Mouse (Mus musculus) liver, embryonic 14.5 days (tissue): ENCODE results near the gene Nlgn2.

Source experiments
- CTCF ChIP-seq: IDR thresholded peaks from 2 replicates; pipeline ENCODE4 v1.5.1; 2016; ENCODE audit warnings: antibody characterized with exemption, low read depth, control low read depth
- EP300 ChIP-seq: IDR thresholded peaks from 2 replicates; pipeline ENCODE4 v1.6.1; 2016; ENCODE audit warnings: antibody characterized with exemption, low read depth

DNA sequence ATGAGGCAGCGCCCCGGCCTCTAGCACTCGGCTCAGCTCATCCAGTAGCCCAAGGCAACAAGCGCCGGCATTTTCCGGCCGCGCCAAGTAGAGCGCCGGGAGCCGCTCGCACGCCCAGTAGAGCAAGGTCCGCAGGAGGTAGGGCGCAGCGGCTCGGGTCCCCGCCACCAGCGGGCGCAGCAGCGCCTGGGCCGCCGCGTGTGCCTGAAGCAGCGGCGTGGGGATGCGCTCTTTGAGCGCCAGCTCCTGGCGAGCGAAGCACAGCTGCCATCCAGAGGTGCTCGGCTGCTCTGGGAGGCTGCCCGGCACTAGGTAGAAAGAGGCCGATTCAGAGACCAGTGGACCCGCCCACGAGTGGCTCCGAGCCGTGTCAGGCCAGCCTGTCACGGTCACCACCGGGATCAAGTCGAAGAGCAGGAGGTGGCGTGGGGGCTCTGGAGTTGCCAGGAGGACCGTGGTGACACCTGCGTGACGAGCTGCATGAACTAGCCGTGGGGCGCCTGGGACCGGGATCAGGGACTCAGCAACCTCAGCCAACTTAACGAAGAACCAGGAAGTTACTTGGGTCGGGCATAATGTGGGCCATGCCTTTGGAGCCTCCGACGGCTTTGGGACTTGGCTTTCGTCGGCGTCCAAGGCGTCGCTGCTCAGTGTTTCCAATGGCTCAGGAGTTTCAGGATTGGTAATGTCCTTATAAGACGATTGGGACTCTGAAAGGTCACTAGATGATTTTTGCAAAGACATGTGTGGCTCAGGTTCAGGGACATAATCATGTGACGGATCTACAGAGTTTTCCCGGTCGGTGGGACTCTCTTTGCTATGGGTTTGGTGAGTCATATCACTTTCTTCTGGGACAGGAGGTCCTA lies 33.6 kb downstream of the Nlgn2 start:
- TF ChIP-seq CTCF (peak; percentile 59), EP300 (no peak)
